Comparison of ENCODE assay signal across 10 mouse cellular contexts in the genomic region with DNA sequence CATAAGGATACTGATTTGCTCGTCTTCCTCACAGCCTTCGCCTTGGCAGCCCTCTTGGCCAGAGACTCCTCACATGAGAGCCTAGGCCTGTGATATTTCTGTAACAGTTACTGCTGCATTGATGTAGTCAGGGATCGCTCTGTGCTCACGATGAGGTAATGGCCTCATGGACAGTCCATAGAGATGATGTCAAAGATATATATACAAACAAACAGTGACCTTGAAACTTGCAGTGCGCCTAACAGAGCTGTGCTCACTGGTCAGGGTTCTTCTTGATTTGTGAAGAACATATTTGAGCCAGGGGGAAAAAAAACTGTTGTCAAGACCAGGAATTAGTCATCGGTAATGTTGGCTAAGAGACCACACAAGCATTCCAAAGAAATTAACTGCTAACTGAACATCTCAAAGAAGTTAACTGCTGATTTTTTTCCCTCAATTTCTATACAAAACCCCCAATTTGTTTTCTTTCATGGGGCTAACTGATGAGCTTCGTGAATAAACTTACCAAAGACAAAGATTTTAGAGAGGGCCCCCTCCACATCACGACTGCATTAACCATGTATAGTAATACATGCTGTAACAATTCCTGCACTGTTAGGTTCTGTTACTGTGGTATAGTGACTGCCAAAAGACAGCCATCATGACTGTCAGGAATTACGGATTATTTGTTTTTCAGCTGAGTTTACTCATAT.
DNase-seq lines count a peak whose midpoint lies in the region; ATAC-seq and TF ChIP-seq lines count a peak whose summit lies in the region.
"Had no signal": no experiment of that assay in that cellular context is flagged by ENCODE, and none has a peak within 500 bp of the region (broad histone marks: within the 10 kb centered on the region; RNA-seq: fewer than 3 reads in every experiment).

No protein-coding gene starts in this region.

- no peaks in the 10 kb centered on the region for H3K9me3 ChIP-seq in lung, embryonic 14.5 days (ENCODE audit: low read depth, low read length)
- no peaks in the 10 kb centered on the region for H3K9me3 ChIP-seq in heart, embryonic 15.5 days (replicated peaks)
- H3K9me3 ChIP-seq in stomach, embryonic 16.5 days (replicated peaks; ENCODE audit: control insufficient read depth, low read length), result no peaks in the 10 kb centered on the region
- H3K9me3 ChIP-seq: limb, embryonic 13.5 days had no signal

- H3K4me2 ChIP-seq in lung, embryonic 14.5 days, result no peak overlapping the region; the same call in 1 of the 2 replicates
- no peak overlapping the region for H3K4me2 ChIP-seq in heart, embryonic 15.5 days
- no peak overlapping the region for H3K4me2 ChIP-seq in stomach, embryonic 16.5 days (ENCODE audit: low read depth, low read length)
- H3K4me2 ChIP-seq: limb, embryonic 13.5 days had no signal

- peak overlapping the region; percentile 73 for H3K27ac ChIP-seq in lung, embryonic 14.5 days (ENCODE audit: low read depth)
- H3K27ac ChIP-seq in heart, embryonic 15.5 days, result peak overlapping the region; percentile 48
- H3K27ac ChIP-seq in stomach, embryonic 16.5 days (ENCODE audit: low read length), result peak overlapping the region; percentile 34; the same call in 1 of the 2 replicates
- H3K27ac ChIP-seq: kidney, postnatal 0 days; limb, embryonic 13.5 days had no signal

- peaks cover 8% of the 10 kb centered on the region; the same call in 1 of the 2 replicates for H3K4me1 ChIP-seq in lung, embryonic 14.5 days (ENCODE audit: insufficient read depth)
- H3K4me1 ChIP-seq in heart, embryonic 15.5 days (replicated peaks), result peaks cover 36% of the 10 kb centered on the region
- H3K4me1 ChIP-seq in stomach, embryonic 16.5 days (ENCODE audit: control insufficient read depth, insufficient read depth, low read length), result 0 out of 2 replicates have a peak, but pooled peaks cover 2% of the 10 kb centered on the region

- ATAC-seq in lung, embryonic 14.5 days (ENCODE audit: insufficient read depth), result peak; percentile 95
- peak; percentile 41 for ATAC-seq in heart, embryonic 15.5 days (replicated peaks; ENCODE audit: insufficient number of reproducible peaks, insufficient read depth, low FRiP score, low read depth)
- peak; percentile 60; the same call in 1 of the 2 replicates for ATAC-seq in stomach, embryonic 16.5 days (ENCODE audit: insufficient read depth, low FRiP score)
- ATAC-seq: forebrain, embryonic 14.5 days had no signal

- no peak overlapping the region for H3K4me3 ChIP-seq in lung, embryonic 14.5 days (ENCODE audit: low read depth, low read length)
- no peak overlapping the region for H3K4me3 ChIP-seq in heart, embryonic 15.5 days
- H3K4me3 ChIP-seq in stomach, embryonic 16.5 days (replicated peaks; ENCODE audit: low read length), result no peak overlapping the region
- H3K4me3 ChIP-seq: limb, embryonic 13.5 days had no signal

- 35% methylated on average over 9 of the region's 9 CpGs for WGBS in lung, embryonic 14.5 days
- WGBS in heart, embryonic 15.5 days, result 47% methylated on average over 9 of the region's 9 CpGs
- WGBS in stomach, embryonic 16.5 days, result 58% methylated on average over 9 of the region's 9 CpGs

- DNase-seq in lung, embryonic 14.5 days, result peak; percentile 85
- no peak for DNase-seq in lung, postnatal 14 days
- peak; percentile 45 for DNase-seq in gastrocnemius, postnatal 25 days
- DNase-seq in embryo, embryonic 11 days, result no peak
- no peak for DNase-seq in kidney, adult 9 months

- no peaks in the 10 kb centered on the region for H3K36me3 ChIP-seq in lung, embryonic 14.5 days (ENCODE audit: insufficient read depth)
- no peaks in the 10 kb centered on the region for H3K36me3 ChIP-seq in heart, embryonic 15.5 days
- no peaks in the 10 kb centered on the region for H3K36me3 ChIP-seq in stomach, embryonic 16.5 days (ENCODE audit: control insufficient read depth, insufficient read depth, low read length)
- H3K36me3 ChIP-seq: limb, embryonic 13.5 days had no signal

- no peaks in the 10 kb centered on the region for H3K27me3 ChIP-seq in lung, embryonic 14.5 days (ENCODE audit: insufficient read depth, low read length)
- no peaks in the 10 kb centered on the region for H3K27me3 ChIP-seq in heart, embryonic 15.5 days
- H3K27me3 ChIP-seq in stomach, embryonic 16.5 days (ENCODE audit: control insufficient read depth, insufficient read depth, low read length), result no peaks in the 10 kb centered on the region
- H3K27me3 ChIP-seq: limb, embryonic 13.5 days had no signal

- no peak overlapping the region for H3K9ac ChIP-seq in lung, embryonic 14.5 days
- H3K9ac ChIP-seq in heart, embryonic 15.5 days, result no peak overlapping the region
- no peak overlapping the region for H3K9ac ChIP-seq in stomach, embryonic 16.5 days (ENCODE audit: low read length)
- H3K9ac ChIP-seq: limb, embryonic 13.5 days had no signal

- no peak for TF ChIP-seq CTCF in lung, embryonic 14.5 days (IDR thresholded peaks at IDR 0.05; ENCODE audit: low read depth)

Comparison
In these comparisons a context has a peak if more than half of its experiments do, and no peak if none do; other contexts are left out.
1. DNase-seq: peak in lung, embryonic 14.5 days (single experiment) and gastrocnemius, postnatal 25 days (single experiment); none in lung, postnatal 14 days (single experiment), embryo, embryonic 11 days (single experiment) and kidney, adult 9 months (single experiment).
2. ATAC-seq: peak in every context shown above with its lines; median percentile 95 in lung, embryonic 14.5 days; 60 in stomach, embryonic 16.5 days; 41 in heart, embryonic 15.5 days.
3. Peak in every context shown above with its lines, with median percentiles within 50 percentile points of each other: H3K27ac ChIP-seq.